Mouse (Mus musculus) frontal cortex, postnatal 36 days (tissue): ENCODE results near the gene Tmie.

Experiments
- DNase-seq, 2 experiments: peaks; one replicate each; pipeline ENCODE4 v3.0.0; 2022; ENCODE audit warnings: low spot score in 2 of 2

The Tmie gene

DNA sequence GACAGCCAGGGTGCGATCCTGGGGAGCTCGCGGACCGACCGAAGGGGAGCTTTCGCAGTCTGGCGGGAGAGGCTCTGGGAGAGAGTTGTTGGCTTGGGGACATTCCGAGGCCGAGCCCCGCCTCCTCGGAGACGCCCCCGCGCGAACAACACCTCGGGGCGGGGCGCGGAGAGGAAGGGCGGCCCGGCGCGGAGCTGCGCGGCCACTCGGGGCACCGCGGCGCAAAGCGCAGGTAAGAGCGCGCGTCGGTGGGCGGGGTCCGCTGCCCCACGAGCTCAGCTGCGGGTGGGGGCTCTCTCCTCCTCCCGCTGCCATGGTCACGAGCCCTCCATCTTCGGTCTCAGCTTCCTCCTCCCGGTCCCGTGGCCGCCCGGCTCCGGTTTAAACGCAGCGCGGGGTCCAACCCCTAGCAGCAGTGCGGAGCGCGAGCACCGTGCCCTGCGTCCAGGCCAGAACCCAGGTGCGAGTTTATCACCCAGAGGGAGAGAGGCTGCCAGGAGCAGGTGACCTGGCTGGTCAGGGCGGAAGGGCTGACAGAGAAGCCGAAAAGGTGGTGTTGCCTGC lies at the start of gene Tmie:
Tmie (minus strand) TSS at position 116 of the 564 bp plus-strand sequence.
- peak in 1 of 2 experiments; percentile 31 for DNase-seq

DNA sequence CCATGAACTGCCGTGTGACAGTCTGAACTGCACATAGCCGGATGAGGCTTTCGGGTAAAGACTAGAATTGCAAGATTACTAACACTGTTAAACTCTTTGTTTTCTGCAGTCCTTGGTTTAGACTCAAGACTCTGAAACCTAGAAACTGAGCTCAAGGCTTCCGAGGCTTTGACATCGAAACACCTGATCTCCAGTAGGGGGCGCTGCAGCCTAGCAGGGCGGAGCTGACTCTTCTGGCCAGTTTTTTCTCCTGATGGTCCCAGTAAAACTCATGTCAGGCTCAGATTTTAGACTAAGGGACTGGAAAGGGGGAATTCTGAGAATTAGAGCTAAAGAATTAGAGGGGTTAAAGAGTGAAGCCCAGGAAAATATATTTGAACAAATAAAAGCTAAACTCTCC lies 42.8 kb upstream of the Tmie start:
- DNase-seq: peak; percentile 69

DNA sequence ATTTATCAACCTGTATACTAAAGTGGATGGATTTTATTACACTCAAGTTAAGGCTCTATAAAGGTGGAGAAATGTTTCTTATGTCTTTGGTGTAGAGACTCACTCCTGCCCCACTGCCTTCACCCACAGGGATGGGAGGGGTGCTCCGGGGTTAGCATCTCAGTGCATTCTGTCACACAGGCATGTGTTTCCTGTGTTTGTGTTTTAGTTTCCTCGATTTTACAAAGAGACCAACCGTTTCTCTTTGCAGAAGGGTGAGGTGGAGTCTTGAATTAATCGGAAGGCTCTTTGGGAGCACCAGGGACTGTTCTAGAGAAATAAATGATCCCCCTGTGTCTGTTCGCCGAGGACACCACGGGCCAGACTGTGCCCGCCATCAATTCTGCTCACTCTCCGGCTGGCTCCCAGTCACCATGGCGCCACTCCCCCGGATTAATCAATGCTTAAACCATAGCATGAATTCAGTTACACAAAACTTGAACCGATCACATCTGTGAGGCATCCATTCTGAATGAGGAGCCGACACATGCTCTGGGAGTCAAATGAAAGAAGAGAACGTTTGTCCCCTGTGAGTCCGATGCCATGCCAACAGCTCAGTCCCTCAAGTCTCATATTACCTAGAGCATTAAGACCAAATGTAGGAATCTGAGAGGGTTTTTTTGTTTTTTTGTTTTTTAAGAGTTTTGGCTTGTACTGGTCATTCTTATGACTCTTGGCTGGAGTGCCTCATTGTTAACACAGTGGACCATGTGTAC lies 40.9 kb upstream of the Tmie start:
- no peak for DNase-seq

DNA sequence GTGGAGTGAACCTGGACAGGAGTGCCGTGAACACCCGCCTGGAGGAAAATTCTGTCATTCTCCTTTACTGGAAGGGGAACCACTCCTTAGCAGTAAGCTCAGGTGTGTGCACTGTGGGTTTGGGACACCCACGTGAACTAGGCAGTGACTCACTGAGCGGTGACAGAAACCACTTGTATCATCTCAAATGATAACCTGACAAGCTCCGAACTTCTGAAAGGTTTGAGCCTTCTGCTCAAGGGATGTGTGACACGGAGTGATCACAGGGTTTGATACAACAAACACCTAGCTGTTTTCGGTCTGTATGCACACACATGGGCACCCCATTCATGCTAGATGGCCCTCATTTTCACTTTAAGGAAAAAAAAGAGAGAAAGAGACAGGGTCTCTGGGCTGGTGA lies 36.9 kb upstream of the Tmie start, which contains the start of gene Fam240a:
Fam240a (minus strand) TSS at position 76 of the 400 bp plus-strand sequence.
- no peak for DNase-seq

DNA sequence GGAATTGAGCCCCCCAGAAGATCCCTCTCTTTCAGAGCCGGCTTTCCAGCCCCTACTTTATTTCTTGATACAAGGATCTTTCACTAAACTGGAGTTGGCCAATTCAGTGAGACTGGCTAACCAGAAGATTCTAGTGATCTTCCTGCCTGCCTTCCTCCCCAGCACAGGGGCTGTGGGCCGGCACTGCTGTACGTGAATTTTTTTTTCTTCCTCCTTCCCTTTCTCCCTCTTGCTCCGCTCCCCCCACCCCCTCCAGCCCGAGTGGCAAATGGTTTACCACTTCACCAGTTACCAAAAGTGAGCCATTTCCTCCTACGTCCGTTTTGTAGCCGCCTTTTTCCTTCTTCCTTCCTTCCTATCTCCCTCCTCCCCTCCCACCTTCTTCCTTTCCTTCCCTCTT lies 35.6 kb upstream of the Tmie start:
- no peak for DNase-seq

DNA sequence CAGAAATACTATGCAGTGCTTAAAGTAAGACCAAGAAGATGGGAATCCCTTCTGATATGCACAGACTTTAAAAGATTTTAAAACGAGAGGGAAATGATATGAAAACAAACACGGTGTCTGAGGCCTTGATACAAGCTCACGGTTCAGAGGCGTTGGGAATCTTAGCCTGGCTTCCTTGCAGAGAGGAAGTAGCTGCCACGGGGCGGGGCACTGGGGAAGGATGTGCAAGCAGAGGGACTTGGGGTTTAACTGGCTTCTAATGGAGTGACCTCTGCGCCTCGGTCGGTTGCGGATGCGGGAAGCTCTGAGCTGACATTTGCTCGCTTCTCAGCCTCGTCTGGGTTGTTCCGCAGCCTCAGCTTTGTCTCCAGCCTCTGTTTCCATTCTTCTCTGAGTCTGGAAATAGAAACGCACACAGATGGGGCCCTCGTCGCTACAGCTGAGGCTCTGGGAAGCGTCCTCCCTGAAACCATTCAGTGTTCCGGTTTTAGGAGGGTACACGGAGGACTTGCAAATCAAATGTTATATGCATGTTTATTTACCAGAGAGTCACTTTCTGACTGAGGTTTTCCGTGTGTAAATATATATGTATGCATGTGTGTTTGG lies 34.8 kb upstream of the Tmie start:
- DNase-seq: no peak

DNA sequence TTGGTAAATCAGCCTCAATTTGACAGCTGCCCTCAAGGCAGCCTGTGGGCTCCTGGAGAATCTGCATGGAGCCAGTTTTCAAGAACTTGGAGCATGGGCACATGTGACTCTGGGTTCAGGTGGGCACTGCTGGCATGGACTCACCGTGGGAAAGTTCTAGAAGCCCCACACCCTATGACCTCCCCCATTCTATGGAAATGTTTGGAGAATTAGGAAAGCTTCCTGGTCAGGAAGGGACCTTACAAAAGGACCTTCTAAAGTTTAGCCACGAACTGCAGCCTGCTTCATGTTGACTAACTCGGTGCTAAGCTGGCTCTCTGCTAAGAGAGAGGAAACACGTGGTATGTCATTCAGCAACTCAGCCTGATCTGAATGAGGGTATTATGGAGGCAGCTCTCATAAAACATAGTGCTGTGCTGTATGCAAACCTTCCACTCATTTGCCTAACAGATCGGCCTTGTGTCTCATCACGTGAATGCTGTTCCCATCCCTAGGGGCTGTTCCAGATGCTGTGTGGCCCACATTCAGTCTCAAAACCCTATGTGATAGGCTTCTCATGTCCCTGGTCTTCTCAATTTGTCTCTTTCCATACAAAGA lies 29.6 kb upstream of the Tmie start:
- DNase-seq: no peak

DNA sequence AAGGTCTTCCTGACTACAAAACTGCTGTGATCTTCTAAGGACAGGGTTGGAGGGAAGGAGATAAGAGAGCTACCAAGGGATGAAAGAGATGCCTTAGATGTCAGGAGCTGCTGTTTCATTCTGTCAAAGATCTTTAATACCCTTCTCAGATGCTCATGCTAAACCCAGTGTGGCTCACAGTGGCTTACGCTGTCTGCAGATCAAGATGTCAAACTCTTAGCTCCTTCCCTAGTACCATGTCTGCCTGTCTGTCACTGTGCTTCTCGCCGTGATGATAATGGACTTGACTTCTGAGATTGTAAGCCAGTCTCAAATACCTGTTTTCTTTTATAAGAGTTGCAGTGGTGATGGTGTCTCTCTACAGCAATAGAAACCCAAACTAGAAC lies 28.7 kb upstream of the Tmie start:
- no peak for DNase-seq

DNA sequence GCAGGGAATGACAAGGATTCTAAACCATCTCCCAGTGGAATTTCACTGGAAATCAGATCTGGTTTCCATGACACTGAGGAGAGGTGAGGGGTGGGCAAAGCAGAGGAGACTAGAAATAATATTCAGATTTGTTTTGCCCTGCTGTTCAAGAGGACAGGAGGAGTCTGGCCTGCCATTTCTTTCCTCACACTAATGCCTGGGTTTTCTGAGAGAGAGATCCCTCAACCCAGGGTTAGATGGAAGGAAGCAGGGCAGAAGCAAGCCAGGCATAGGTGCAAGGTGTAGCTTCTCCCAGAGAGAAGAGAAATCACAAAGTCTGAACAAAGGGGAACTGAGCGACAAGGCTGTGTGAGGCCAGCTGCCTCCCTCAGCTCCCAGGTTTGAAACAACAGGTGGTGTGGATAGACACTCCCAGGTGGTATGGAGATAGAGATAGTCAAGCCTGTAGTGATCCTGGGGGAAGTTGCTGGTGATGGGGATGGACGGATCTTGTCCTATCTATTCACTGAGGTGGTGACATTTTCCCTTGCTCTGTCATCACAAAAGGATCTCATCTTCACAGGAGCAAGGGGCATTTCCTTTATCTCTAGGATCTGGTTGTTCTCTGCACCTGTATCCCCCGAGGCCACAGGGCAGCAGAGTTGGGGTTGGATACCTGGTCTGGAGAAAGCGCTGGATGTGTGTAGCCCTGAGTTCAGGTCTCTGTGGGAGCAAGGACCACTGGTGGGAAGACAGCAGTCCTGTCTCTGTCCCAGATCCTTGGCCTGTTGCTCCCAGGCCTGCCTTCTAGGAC lies 28.1 kb upstream of the Tmie start:
- DNase-seq: no peak

DNA sequence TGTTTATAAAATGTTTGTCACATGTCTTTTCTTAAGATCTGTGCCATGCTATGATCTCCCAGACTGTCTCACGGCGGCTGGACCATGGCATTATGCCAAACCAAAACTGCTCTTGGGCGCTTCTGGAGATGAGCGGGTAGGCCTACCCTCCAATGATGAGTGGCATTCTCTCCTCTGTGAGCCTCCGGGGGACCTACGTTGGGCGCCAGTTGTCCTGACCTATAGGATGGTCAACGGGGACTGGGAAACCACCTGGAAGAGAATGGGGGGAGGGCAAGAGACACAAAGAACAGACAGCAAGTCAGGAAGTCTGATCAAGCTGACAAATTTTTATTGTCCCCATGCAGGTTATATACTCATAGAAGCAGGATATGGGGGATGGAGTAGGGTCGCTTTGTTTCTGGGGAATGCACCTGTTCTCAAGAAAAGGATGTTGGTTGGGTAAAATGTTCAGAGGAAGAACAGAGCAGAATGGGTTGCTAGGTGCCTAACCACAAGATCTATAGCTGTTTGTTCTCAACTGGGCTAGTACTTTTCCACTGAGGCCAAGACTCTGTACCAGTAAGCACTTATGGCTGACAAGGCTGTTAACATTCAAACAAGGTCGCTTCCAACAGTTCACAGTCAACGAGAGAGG lies 27.4 kb upstream of the Tmie start:
- no peak for DNase-seq

DNA sequence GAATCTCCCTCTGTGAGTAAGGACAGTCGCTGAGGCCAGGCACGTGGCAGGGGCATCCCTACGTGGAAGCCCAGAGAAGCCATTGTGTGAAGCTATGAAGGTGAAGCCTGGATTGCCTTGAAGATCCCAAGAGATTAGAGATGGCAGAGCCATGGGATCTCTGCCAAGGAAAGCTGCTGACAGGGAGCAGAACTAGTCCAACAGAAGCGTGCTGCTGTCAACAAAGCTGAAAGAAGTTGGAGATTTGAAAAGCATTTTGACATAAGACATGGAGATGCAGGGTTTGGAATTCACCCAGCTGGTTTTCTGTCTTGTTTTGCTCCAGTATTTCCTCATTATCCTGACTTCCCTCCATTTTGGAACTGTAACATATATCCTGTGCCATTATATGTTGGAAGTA lies 22.4 kb upstream of the Tmie start:
- no peak for DNase-seq

DNA sequence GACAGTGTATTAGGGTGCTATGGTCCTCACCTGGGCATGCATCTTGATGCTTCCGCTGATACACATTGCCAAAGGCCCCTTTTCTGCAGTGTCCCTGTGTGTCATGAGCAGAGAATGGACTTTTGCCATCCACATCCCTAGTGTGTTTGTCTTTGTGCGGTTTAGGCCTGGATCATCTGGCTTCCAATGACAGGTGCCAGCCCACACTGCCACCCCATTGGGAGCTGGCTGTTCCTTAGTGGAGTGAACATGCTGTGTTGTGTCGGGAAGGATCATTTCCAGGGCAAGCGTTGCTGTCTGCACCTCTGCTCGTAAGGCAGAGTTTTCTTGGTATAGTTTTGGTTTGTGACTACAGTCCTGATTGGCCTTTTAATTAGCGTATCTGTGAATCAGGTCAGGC lies 21.3 kb upstream of the Tmie start:
- no peak for DNase-seq

DNA sequence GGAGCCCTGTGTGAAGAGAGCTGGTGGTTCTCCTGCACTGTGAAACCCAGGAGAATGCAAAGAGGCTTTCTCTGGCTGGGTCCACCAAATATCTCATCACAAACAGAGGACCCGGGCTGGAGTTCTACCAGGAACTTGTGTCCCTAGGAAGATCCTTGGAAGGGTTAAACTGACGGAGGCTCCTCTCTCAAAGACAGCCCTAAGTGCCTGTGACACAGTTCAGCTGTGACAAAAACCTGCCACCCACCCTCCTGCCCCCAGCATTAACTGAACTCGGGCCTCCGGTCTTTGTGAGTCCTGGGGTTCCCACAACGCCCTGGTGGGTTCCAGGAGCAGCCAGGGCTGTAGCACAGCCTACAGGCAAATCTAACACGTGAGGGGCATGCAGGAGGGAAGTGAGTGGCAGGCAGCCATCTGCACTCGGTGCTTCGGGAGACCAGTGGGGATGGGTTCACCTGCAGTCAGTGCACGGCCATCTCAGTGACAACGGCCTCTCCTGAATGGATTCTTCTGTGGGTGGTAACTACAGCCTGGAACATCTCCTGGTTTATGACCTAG lies 19.6 kb upstream of the Tmie start:
- DNase-seq: no peak

DNA sequence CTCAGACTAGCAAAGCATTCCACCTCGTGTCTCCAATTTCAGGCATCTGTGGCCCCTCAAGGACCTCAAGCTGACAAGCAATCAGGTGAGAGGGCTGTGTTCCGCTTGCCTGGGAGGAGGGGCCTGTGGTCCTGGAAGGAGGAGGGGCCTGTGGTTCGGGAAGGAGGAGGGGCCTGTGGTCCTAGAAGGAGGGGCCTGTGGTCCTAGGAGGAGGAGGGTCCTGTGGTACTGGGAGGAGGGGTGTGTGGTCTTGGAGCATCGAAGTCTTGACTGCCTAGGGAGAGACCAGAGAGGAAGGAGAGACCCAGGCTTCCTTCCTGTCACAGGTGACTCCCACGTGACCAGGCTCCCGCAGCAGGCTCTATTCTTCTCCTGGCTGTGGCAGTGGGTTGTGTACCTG lies 16.7 kb upstream of the Tmie start:
- no peak for DNase-seq

DNA sequence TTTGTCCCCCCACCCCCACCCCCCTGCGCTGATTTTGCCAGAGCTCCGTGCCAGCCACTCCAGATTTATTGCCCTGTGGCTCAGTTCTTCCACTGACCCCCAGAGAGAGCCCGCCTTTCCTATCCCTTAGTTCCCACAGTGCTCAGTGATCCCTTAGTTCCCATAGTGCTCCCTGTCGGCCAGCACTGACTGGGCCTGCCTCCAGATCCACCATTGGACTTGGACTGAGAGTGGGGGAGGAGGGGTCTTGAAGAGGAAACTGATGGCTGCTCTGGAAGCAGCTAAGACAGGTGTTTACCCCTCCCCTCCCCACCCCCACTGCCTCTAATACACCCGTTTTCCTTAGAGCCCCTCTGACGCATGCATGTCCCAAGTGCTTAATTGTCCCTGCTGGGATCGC lies 16.1 kb upstream of the Tmie start:
- no peak for DNase-seq

DNA sequence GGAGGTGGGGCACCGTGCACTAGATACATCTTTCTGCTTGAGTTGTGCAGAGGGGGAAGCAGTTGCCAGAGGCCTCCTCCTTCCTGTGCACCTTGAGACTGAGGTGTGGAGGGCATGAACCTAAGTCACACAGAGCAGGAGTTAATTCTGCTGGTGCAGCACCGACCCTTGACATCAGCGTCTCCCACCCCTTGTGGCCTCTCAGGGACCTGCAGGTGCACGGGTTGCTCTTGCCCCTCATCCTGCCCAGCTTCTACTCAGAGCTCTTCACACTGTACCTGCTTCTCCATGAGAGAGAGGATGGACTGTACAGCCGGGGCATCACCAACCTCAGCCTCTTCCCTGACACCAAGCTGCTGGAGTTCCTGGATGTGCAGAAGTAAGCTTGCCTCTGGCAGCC lies 15.6 kb upstream of the Tmie start:
- DNase-seq: no peak

DNA sequence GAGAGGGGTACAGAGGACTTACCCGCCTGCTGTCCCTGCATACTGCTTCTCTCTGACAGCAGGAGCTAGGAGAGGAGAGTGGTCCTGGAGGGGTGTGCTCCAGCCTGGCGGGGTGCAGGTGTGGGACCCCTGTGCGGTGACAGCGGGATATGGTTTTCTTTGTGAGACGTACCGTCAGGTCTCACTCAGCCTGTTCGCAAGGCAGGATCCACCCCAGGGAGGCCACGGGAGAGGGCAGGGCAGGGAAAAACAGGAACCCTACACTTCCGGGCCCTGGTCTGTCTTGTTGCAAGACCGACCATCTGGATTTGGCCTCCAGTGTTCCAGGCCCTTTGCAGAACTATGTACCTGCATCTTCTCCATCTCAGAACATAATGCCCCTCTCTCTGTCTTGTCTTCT lies 13.5 kb upstream of the Tmie start:
- DNase-seq: no peak

DNA sequence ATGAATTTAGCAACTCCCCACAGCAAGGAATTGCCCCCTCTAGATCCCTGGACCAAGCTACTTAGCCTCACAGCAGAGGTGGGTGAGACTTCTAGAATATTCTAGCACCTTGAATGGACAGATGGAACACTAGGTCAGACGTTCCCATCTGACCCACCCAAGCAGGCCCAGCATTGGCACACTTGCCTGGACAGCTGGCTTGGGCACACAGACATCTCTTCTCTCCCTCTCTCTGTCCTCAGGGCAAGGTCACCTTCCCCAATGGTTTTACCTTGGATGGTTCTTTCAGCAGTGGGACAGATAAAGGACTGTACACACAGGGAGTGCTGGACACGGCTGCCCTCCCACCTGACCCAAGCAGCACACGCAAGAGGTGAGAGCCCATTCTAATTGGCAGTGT lies 12.6 kb upstream of the Tmie start:
- no peak for DNase-seq

DNA sequence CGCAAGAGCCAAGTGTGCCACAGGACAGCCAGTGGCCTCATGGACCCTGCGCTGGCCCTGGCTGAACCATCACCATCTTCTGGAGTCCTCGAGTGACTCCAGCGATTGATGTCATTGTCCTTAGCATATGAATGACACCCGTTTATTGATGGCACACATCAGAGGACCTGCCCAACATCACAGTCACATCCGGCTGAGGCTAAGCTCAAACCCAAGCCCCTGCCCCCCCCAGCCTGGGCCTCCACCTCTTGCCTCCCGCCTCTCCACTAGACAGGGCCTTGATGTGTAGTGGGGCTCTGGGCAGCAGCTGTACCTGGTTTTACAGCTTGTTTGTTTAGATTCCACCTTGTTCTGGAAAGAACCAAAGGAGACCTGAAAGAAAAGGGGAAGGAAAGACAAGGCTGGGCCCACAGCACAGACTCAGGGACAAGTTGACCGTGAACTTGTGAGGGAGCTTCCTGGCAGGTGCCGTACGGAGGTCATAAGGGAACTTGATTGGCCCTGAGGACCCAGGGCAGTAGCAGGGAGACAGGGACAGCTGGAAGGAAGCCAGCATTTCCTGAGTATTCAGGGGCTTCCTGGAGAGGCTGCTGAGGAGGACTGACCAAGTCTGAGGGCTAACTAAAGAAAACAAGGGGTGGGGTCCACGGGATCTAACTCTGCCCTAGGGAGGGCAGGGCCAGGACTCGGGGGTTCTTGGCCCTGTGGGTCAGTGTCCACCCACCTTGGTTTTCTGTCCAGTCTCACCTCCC lies 11.3 kb upstream of the Tmie start:
- DNase-seq: no peak

DNA sequence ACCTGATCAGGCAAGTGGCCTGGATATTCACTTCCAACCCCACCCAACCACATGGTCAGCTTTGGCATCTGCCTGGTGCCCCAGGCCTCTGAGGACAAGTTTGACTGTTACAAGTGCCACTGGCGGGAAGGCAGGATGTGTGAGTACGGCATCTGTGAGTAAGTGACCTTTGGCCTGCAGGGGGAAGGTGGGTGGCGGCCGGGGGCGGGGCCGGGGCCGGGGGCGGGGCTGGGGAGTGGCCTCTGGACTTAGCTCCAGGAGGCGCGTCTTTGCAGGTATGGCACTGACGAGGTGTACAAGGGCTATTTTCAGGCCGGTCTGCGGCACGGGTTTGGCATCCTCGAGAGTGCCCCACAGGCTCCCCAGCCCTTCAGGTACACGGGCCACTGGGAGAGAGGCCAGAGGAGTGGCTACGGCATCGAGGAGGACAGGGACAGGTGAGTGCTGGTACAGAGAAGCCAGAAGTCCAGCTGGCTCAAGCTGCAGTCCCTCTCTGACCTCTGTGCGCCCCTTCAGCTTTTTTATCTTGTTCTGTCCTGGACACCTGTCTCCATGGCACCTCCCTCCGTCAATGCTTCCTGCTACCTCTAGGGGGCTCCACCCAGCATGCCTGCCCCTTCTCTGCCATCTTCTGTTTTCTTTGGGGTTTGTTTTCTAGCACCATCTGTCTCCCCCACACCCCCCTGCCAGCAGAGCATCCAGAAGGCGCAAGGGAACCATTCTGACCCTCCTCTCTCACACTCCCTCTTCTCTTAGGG lies 10.3 kb upstream of the Tmie start:
- no peak for DNase-seq
